Mouse (Mus musculus) erythroblast, embryonic 14.5 days (primary cell): ENCODE measurements around the gene 1110008P14Rik. TPM values are rescaled to one million over a fixed set of nuclear protein-coding genes. Genes with fewer than 3 reads are reported as not detected.

Source experiments
- H3K27me3 ChIP-seq: 2 replicates; pipeline ENCODE4 v1.6.1; 2012; ENCODE audit warnings: inconsistent platforms; ENCODE audit not compliant: control insufficient read depth
- H3K36me3 ChIP-seq: 2 replicates; pipeline ENCODE4 v1.6.1; 2012; ENCODE audit warnings: mild to moderate bottlenecking, inconsistent platforms; ENCODE audit not compliant: control insufficient read depth
- H3K4me1 ChIP-seq: 2 replicates; pipeline ENCODE4 v1.6.1; 2012; ENCODE audit warnings: inconsistent platforms; ENCODE audit not compliant: control insufficient read depth
- H3K4me3 ChIP-seq: replicated peaks from 2 replicates; pipeline ENCODE3; 2012; ENCODE audit warnings: moderate library complexity, mild to moderate bottlenecking, inconsistent platforms
- H3K9me3 ChIP-seq: 2 replicates; pipeline ENCODE4 v1.6.1; 2012; ENCODE audit warnings: low read length, inconsistent platforms, mixed read lengths; ENCODE audit not compliant: control insufficient read depth
- GATA1 ChIP-seq: IDR thresholded peaks from 2 replicates; pipeline ENCODE4 v1.6.1; 2012; ENCODE audit warnings: low read length, inconsistent platforms, mixed read lengths
- TAL1 ChIP-seq: IDR thresholded peaks from 3 replicates; pipeline ENCODE4 v1.6.1; 2012; ENCODE audit warnings: low read length, inconsistent platforms, mixed read lengths
- polyA plus RNA-seq: library from polyadenylated mRNA; stranded (reverse); fragments of >175 nt; gene quantifications from 2 replicates; pipeline ENCODE4 v1.2.3, GENCODE M21; 2012

The 1110008P14Rik gene
- polyA plus RNA-seq = 29.8 and 38.6 TPM in 2 replicates

GRCm38 (mm10) chr2:32381775-32382223 is at the start of gene 1110008P14Rik:
Gene 1110008P14Rik (minus strand): TSS chr2:32381938.
- no peak for TF ChIP-seq GATA1
- no peak for TF ChIP-seq TAL1
- Histone ChIP-seq H3K4me1 (peaks cover 42% of the 10 kb centered on the region), H3K9me3 (no peaks in the 10 kb centered on the region), H3K36me3 (peaks cover 38% of the 10 kb centered on the region), H3K4me3 (peak within 1 kb of the TSS; percentile 81), H3K27me3 (peaks cover 27% of the 10 kb centered on the region)

- H3K4me1 ChIP-seq = peaks cover 30% of the 10 kb centered on the region
- H3K4me3 ChIP-seq = no peak overlapping the region
- H3K9me3 ChIP-seq = no peaks in the 10 kb centered on the region
- H3K36me3 ChIP-seq = no peaks in the 10 kb centered on the region
- no peak for TF ChIP-seq GATA1
- TF ChIP-seq TAL1 = no peak
- no peaks in the 10 kb centered on the region for H3K27me3 ChIP-seq
Observed at GRCm38 (mm10) chr2:32430701-32431676, 49.3 kb upstream of the 1110008P14Rik start.

GRCm38 (mm10) chr2:32429215-32429891 is 47.6 kb upstream of the 1110008P14Rik start:
- no peaks in the 10 kb centered on the region for H3K27me3 ChIP-seq
- no peaks in the 10 kb centered on the region for H3K9me3 ChIP-seq
- peaks cover 42% of the 10 kb centered on the region for H3K4me1 ChIP-seq
- H3K36me3 ChIP-seq = no peaks in the 10 kb centered on the region
- TF ChIP-seq GATA1 = no peak
- no peak for TF ChIP-seq TAL1
- no peak overlapping the region for H3K4me3 ChIP-seq

GRCm38 (mm10) chr2:32428262-32428722 is 46.6 kb upstream of the 1110008P14Rik start:
- no peaks in the 10 kb centered on the region for H3K9me3 ChIP-seq
- H3K4me1 ChIP-seq = peaks cover 49% of the 10 kb centered on the region
- TF ChIP-seq TAL1 (no peak), GATA1 (no peak)
- H3K4me3 ChIP-seq = no peak overlapping the region
- no peaks in the 10 kb centered on the region for H3K36me3 ChIP-seq
- no peaks in the 10 kb centered on the region for H3K27me3 ChIP-seq

GRCm38 (mm10) chr2:32427720-32428119 is 46.0 kb upstream of the 1110008P14Rik start:
- no peak overlapping the region for H3K4me3 ChIP-seq
- H3K9me3 ChIP-seq = no peaks in the 10 kb centered on the region
- H3K4me1 ChIP-seq = peaks cover 55% of the 10 kb centered on the region
- H3K27me3 ChIP-seq = no peaks in the 10 kb centered on the region
- H3K36me3 ChIP-seq = no peaks in the 10 kb centered on the region
- TF ChIP-seq GATA1 = no peak
- TF ChIP-seq TAL1 = no peak

- Histone ChIP-seq H3K27me3 (no peaks in the 10 kb centered on the region), H3K4me3 (no peak overlapping the region), H3K36me3 (peaks cover 1% of the 10 kb centered on the region), H3K9me3 (no peaks in the 10 kb centered on the region), H3K4me1 (peaks cover 59% of the 10 kb centered on the region)
- TF ChIP-seq GATA1 (no peak), TAL1 (no peak)
Observed at GRCm38 (mm10) chr2:32426141-32426540, 44.4 kb upstream of the 1110008P14Rik start.

- no peaks in the 10 kb centered on the region for H3K9me3 ChIP-seq
- no peaks in the 10 kb centered on the region for H3K27me3 ChIP-seq
- peaks cover 59% of the 10 kb centered on the region for H3K4me1 ChIP-seq
- no peak for TF ChIP-seq GATA1
- TF ChIP-seq TAL1 = no peak
- H3K4me3 ChIP-seq = no peak overlapping the region
- peaks cover 7% of the 10 kb centered on the region for H3K36me3 ChIP-seq
Observed at GRCm38 (mm10) chr2:32425568-32425967, 43.8 kb upstream of the 1110008P14Rik start.

GRCm38 (mm10) chr2:32424796-32425195 is 43.1 kb upstream of the 1110008P14Rik start:
- Histone ChIP-seq H3K4me3 (no peak overlapping the region), H3K36me3 (peaks cover 15% of the 10 kb centered on the region), H3K27me3 (no peaks in the 10 kb centered on the region), H3K4me1 (peaks cover 57% of the 10 kb centered on the region), H3K9me3 (no peaks in the 10 kb centered on the region)
- TF ChIP-seq GATA1 (no peak), TAL1 (no peak)
